Mouse (Mus musculus): ENCODE results near the gene Samd9l.
"Not testable (repeated sequence)": the region's sequence is repeated elsewhere in the genome, so short reads cannot be mapped to it uniquely, and the experiment has no call there.

Samd9l gene

GRCm38 (mm10) chr6:3341479-3341878 is 57.9 kb downstream of the Samd9l start:
- no peak for DNase-seq

- DNase-seq: not testable (repeated sequence)
Measured at GRCm38 (mm10) chr6:3340928-3341327, 58.4 kb downstream of the Samd9l start.

GRCm38 (mm10) chr6:3339131-3339530 is 60.2 kb downstream of the Samd9l start:
- DNase-seq: not testable (repeated sequence)

Data from cerebellum, postnatal 25 days (tissue).